Mouse (Mus musculus) limb, embryonic 12.5 days (tissue): ENCODE measurements around the gene Psma6. TPM values are rescaled to one million over a fixed set of nuclear protein-coding genes. Genes with fewer than 3 reads are reported as not detected.
A peak's percentile ranks its signal among the peaks of the same experiment; 100 is the strongest.
"Not testable (repeated sequence)": the region's sequence is repeated elsewhere in the genome, so short reads cannot be mapped to it uniquely, and the experiment has no call there.

ENCODE experiments used
- ATAC-seq: fragments of 200-750 bp; cut with Nextera tagmentation; 2 replicates; pipeline ENCODE4 v1.8.0; 2017; ENCODE audit warnings: low read depth, moderate TSS enrichment; ENCODE audit not compliant: insufficient number of reproducible peaks, insufficient read depth, low FRiP score, low TSS enrichment
- H3K27ac ChIP-seq: fragments of 300-500 bp; sonication (generic); 2 replicates; pipeline ENCODE4 v1.5.1; 2016; ENCODE audit warnings: mild to moderate bottlenecking, moderate library complexity
- H3K27me3 ChIP-seq: fragments of 300-500 bp; sonication (generic); 2 replicates; pipeline ENCODE4 v1.6.1; 2016; ENCODE audit warnings: mild to moderate bottlenecking, moderate library complexity
- H3K36me3 ChIP-seq: fragments of 300-500 bp; sonication (generic); 2 replicates; pipeline ENCODE4 v1.6.1; 2016; ENCODE audit warnings: mild to moderate bottlenecking, moderate library complexity
- H3K4me1 ChIP-seq: fragments of 300-500 bp; sonication (generic); replicated peaks from 2 replicates; pipeline ENCODE4 v1.6.1; 2016
- H3K4me2 ChIP-seq: fragments of 300-500 bp; sonication (generic); 2 replicates; pipeline ENCODE4 v1.6.1; 2016; ENCODE audit warnings: mild to moderate bottlenecking, moderate library complexity
- H3K4me3 ChIP-seq: fragments of 300-500 bp; sonication (generic); replicated peaks from 2 replicates; pipeline ENCODE4 v1.5.1; 2016; ENCODE audit warnings: mild to moderate bottlenecking
- H3K9ac ChIP-seq: fragments of 300-500 bp; sonication (generic); replicated peaks from 2 replicates; pipeline ENCODE4 v1.6.1; 2016; ENCODE audit warnings: mild to moderate bottlenecking, moderate library complexity
- H3K9me3 ChIP-seq: fragments of 300-500 bp; sonication (generic); 2 replicates; pipeline ENCODE4 v1.6.1; 2016; ENCODE audit warnings: mild to moderate bottlenecking, moderate library complexity
- WGBS: fragments of 180-500 bp; shearing (Covaris S2); methylation state at CpG from one replicate; pipeline ENCODE4 v1.1.7; 2016; 5-methylcytosine and 5-hydroxymethylcytosine counted together
- polyA plus RNA-seq: library from polyadenylated mRNA; unstranded; fragments of >200 nt; fragmentation: Nextera tagmentation; extraction: Ambion mirVana; gene quantifications from 2 replicates; pipeline ENCODE4 v1.2.1, GENCODE M21; 2016

Gene Psma6
- 449 and 458 TPM in 2 replicates for polyA plus RNA-seq

GRCm38 (mm10) chr12:55384023-55384749, at the start of gene Psma6:
Psma6 (plus strand) TSS chr12:55384222.
- 56% methylated on average over 10 of the region's 10 CpGs for WGBS

GRCm38 (mm10) chr12:55338490-55338889, 45.5 kb upstream of the Psma6 start:
- 94% methylated on average over 1 of the region's 2 CpGs for WGBS
- not testable (repeated sequence) for H3K27me3 ChIP-seq, ATAC-seq, H3K4me3 ChIP-seq, H3K4me2 ChIP-seq, H3K4me1 ChIP-seq, H3K9ac ChIP-seq, H3K27ac ChIP-seq, H3K9me3 ChIP-seq, H3K36me3 ChIP-seq

More at GRCm38 (mm10) chr12:55384023-55384749, at the start of gene Psma6:
- H3K27ac ChIP-seq, result peak within 1 kb of the TSS; percentile 72; the same call in 1 of the 2 replicates
- peaks cover 17% of the 10 kb centered on the region for H3K36me3 ChIP-seq
- H3K4me3 ChIP-seq, result no peak within 1 kb of the TSS
- ATAC-seq, result peak; percentile 63; the same call in 1 of the 2 replicates
- H3K9me3 ChIP-seq, result no peaks in the 10 kb centered on the region
- no peak within 1 kb of the TSS for H3K4me2 ChIP-seq
- H3K27me3 ChIP-seq, result no peaks in the 10 kb centered on the region
- H3K9ac ChIP-seq, result no peak within 1 kb of the TSS
- peaks cover 17% of the 10 kb centered on the region for H3K4me1 ChIP-seq

GRCm38 (mm10) chr12:55343045-55343444, 41.0 kb upstream of the Psma6 start:
- H3K4me1 ChIP-seq, H3K4me2 ChIP-seq, ATAC-seq, H3K27me3 ChIP-seq, H3K9ac ChIP-seq, H3K9me3 ChIP-seq, H3K36me3 ChIP-seq, H3K4me3 ChIP-seq, H3K27ac ChIP-seq: not testable (repeated sequence)
- WGBS, result 87% methylated on average over 1 of the region's 1 CpGs

GRCm38 (mm10) chr12:55343998-55344397, 40.0 kb upstream of the Psma6 start:
- Histone ChIP-seq H3K9me3 (no peaks in the 10 kb centered on the region), H3K9ac (no peak overlapping the region), H3K4me1 (no peaks in the 10 kb centered on the region), H3K4me2 (no peak overlapping the region), H3K36me3 (0 out of 2 replicates have a peak, but pooled peaks cover 5% of the 10 kb centered on the region), H3K27ac (peak overlapping the region; percentile 73; the same call in 1 of the 2 replicates), H3K4me3 (no peak overlapping the region), H3K27me3 (no peaks in the 10 kb centered on the region)
- WGBS, result 85% methylated on average over 11 of the region's 11 CpGs
- no peak for ATAC-seq

GRCm38 (mm10) chr12:55344583-55344982, 39.4 kb upstream of the Psma6 start:
- no peak overlapping the region for H3K9ac ChIP-seq
- H3K27me3 ChIP-seq, result no peaks in the 10 kb centered on the region
- ATAC-seq, result no peak
- H3K27ac ChIP-seq, result peak overlapping the region; percentile 47; the same call in 1 of the 2 replicates
- H3K9me3 ChIP-seq, result no peaks in the 10 kb centered on the region
- H3K4me3 ChIP-seq, result no peak overlapping the region
- H3K4me2 ChIP-seq, result no peak overlapping the region
- no peaks in the 10 kb centered on the region for H3K4me1 ChIP-seq
- 0 out of 2 replicates have a peak, but pooled peaks cover 5% of the 10 kb centered on the region for H3K36me3 ChIP-seq
- 83% methylated on average over 13 of the region's 13 CpGs for WGBS

- ATAC-seq, result no peak
- Histone ChIP-seq H3K4me2 (no peak overlapping the region), H3K4me1 (no peaks in the 10 kb centered on the region), H3K9ac (no peak overlapping the region), H3K36me3 (no peaks in the 10 kb centered on the region), H3K4me3 (no peak overlapping the region), H3K9me3 (no peaks in the 10 kb centered on the region), H3K27me3 (no peaks in the 10 kb centered on the region), H3K27ac (no peak overlapping the region)
- WGBS, result 77% methylated on average over 6 of the region's 6 CpGs
Observed at GRCm38 (mm10) chr12:55353423-55353822, 30.6 kb upstream of the Psma6 start.

GRCm38 (mm10) chr12:55354904-55355303, 29.1 kb upstream of the Psma6 start:
- Histone ChIP-seq H3K27ac (no peak overlapping the region), H3K9me3 (no peaks in the 10 kb centered on the region), H3K4me1 (no peaks in the 10 kb centered on the region), H3K9ac (no peak overlapping the region), H3K4me3 (no peak overlapping the region), H3K36me3 (no peaks in the 10 kb centered on the region), H3K4me2 (no peak overlapping the region), H3K27me3 (no peaks in the 10 kb centered on the region)
- no peak for ATAC-seq
- 71% methylated on average over 4 of the region's 4 CpGs for WGBS

GRCm38 (mm10) chr12:55357303-55357702, 26.7 kb upstream of the Psma6 start:
- Histone ChIP-seq H3K9ac (no peak overlapping the region), H3K27ac (no peak overlapping the region), H3K4me3 (no peak overlapping the region), H3K27me3 (no peaks in the 10 kb centered on the region), H3K4me1 (no peaks in the 10 kb centered on the region), H3K9me3 (no peaks in the 10 kb centered on the region), H3K36me3 (no peaks in the 10 kb centered on the region), H3K4me2 (no peak overlapping the region)
- ATAC-seq, result no peak
- WGBS, result 63% methylated on average over 1 of the region's 1 CpGs

- no peak overlapping the region for H3K4me3 ChIP-seq
- 77% methylated on average over 5 of the region's 5 CpGs for WGBS
Observed at GRCm38 (mm10) chr12:55360929-55361328, 23.1 kb upstream of the Psma6 start.

GRCm38 (mm10) chr12:55365083-55365482, 18.9 kb upstream of the Psma6 start:
- H3K27me3 ChIP-seq, result no peaks in the 10 kb centered on the region
- no peaks in the 10 kb centered on the region for H3K4me1 ChIP-seq
- no peak for ATAC-seq
- no peak overlapping the region for H3K4me2 ChIP-seq
- H3K4me3 ChIP-seq, result no peak overlapping the region
- no peaks in the 10 kb centered on the region for H3K9me3 ChIP-seq
- H3K36me3 ChIP-seq, result 0 out of 2 replicates have a peak, but pooled peaks cover 9% of the 10 kb centered on the region
- no peak overlapping the region for H3K27ac ChIP-seq
- WGBS, result 77% methylated on average over 2 of the region's 2 CpGs
- no peak overlapping the region for H3K9ac ChIP-seq

More at GRCm38 (mm10) chr12:55360929-55361328, 23.1 kb upstream of the Psma6 start:
- Histone ChIP-seq H3K9ac (no peak overlapping the region), H3K4me2 (no peak overlapping the region), H3K36me3 (0 out of 2 replicates have a peak, but pooled peaks cover 5% of the 10 kb centered on the region), H3K27me3 (no peaks in the 10 kb centered on the region), H3K4me1 (no peaks in the 10 kb centered on the region), H3K27ac (no peak overlapping the region), H3K9me3 (no peaks in the 10 kb centered on the region)
- no peak for ATAC-seq

- ATAC-seq, result no peak
- H3K4me1 ChIP-seq, result no peaks in the 10 kb centered on the region
- no peak overlapping the region for H3K4me2 ChIP-seq
- WGBS, result 85% methylated on average over 3 of the region's 3 CpGs
- no peaks in the 10 kb centered on the region for H3K9me3 ChIP-seq
- no peak overlapping the region for H3K9ac ChIP-seq
- H3K27me3 ChIP-seq, result no peaks in the 10 kb centered on the region
- H3K27ac ChIP-seq, result no peak overlapping the region
- H3K4me3 ChIP-seq, result no peak overlapping the region
- 0 out of 2 replicates have a peak, but pooled peaks cover 4% of the 10 kb centered on the region for H3K36me3 ChIP-seq
Observed at GRCm38 (mm10) chr12:55372424-55373055, 11.5 kb upstream of the Psma6 start.
